Mouse (Mus musculus) CH12.LX (cell line): ENCODE measurements around the gene Aff1. TPM values are rescaled to one million over a fixed set of nuclear protein-coding genes. Genes with fewer than 3 reads are reported as not detected.

Experiments used
- DNase-seq: peaks from one replicate; pipeline ENCODE4 v3.0.0-alpha.2; 2013; ENCODE audit errors: extremely low read depth
- H3K27ac ChIP-seq: 2 replicates; pipeline ENCODE4 v1.5.1; 2012; ENCODE audit warnings: low read depth, mild to moderate bottlenecking, control low read depth, moderate library complexity; ENCODE audit not compliant: insufficient read depth
- H3K27me3 ChIP-seq: replicated peaks from 2 replicates; pipeline ENCODE3; 2012; ENCODE audit warnings: inconsistent platforms
- H3K36me3 ChIP-seq, 2 experiments: replicated peaks in 1 of 2; 2 replicates each; pipeline versions ENCODE3 to v1.6.1; 2012; ENCODE audit warnings: inconsistent platforms in 1 of 2, low read length in 1 of 2, mild to moderate bottlenecking in 1 of 2, mixed read lengths in 1 of 2, moderate library complexity in 1 of 2; ENCODE audit not compliant: control insufficient read depth in 1 of 2, insufficient read depth in 1 of 2
- H3K4me1 ChIP-seq, 2 experiments: 2 replicates each; pipeline ENCODE4 v1.6.1; 2012; ENCODE audit warnings: inconsistent platforms in 1 of 2, moderate library complexity in 1 of 2; ENCODE audit not compliant: insufficient read depth in 2 of 2, control insufficient read depth in 1 of 2
- H3K4me2 ChIP-seq: 2 replicates; pipeline ENCODE4 v1.6.1; 2012; ENCODE audit warnings: low read depth, mild to moderate bottlenecking, control low read depth; ENCODE audit not compliant: poor library complexity, insufficient read depth, severe bottlenecking
- H3K4me3 ChIP-seq, 3 experiments: fragments of 150-350 bp in 1 of 3; sonication (generic) in 1 of 3; replicated peaks in 1 of 3; 2 replicates each; pipeline versions ENCODE3 to v1.5.1; 2011 to 2012; ENCODE audit warnings: low read depth in 2 of 3, low read length in 2 of 3, mild to moderate bottlenecking in 2 of 3, moderate library complexity in 2 of 3, control low read depth in 1 of 3, improper control_type of control experiment in 1 of 3, inconsistent platforms in 1 of 3, mixed read lengths in 1 of 3; ENCODE audit not compliant: poor library complexity in 1 of 3
- H3K79me2 ChIP-seq: replicated peaks from 2 replicates; pipeline ENCODE4 v1.6.1; 2012; ENCODE audit warnings: mild to moderate bottlenecking, moderate library complexity; ENCODE audit not compliant: control insufficient read depth, poor library complexity, insufficient read depth, severe bottlenecking; ENCODE audit errors: extremely low read depth
- H3K9ac ChIP-seq: 2 replicates; pipeline ENCODE4 v1.6.1; 2012; ENCODE audit warnings: low read depth, mild to moderate bottlenecking, control low read depth, moderate library complexity; ENCODE audit not compliant: insufficient read depth
- H3K9me3 ChIP-seq: replicated peaks from 2 replicates; pipeline ENCODE3; 2012; ENCODE audit warnings: low read length, inconsistent platforms, mixed read lengths
- CHD2 ChIP-seq: IDR thresholded peaks from 2 replicates; pipeline ENCODE4 v1.6.1; 2011; ENCODE audit warnings: low read length, improper control_type of control experiment
- ELF1 ChIP-seq: IDR thresholded peaks from 2 replicates; pipeline ENCODE4 v1.6.1; 2014; ENCODE audit warnings: low read depth, mild to moderate bottlenecking, inconsistent platforms, low read length, improper control_type of control experiment
- ETS1 ChIP-seq: conservative IDR thresholded peaks from 2 replicates; pipeline ENCODE4 v1.6.1; 2012; ENCODE audit warnings: low read depth, mild to moderate bottlenecking, inconsistent platforms, low read length, improper control_type of control experiment, moderate library complexity
- GABPA ChIP-seq: IDR thresholded peaks from 2 replicates; pipeline ENCODE4 v1.6.1; 2012; ENCODE audit warnings: low read depth, low read length, improper control_type of control experiment, inconsistent platforms; ENCODE audit not compliant: insufficient replicate concordance
- JUND ChIP-seq: conservative IDR thresholded peaks from 2 replicates; pipeline ENCODE4 v1.6.1; 2011; ENCODE audit warnings: low read depth, low read length, improper control_type of control experiment
- KAT2A ChIP-seq: IDR thresholded peaks from 2 replicates; pipeline ENCODE4 v1.6.1; 2012; ENCODE audit warnings: low read length, improper control_type of control experiment, inconsistent platforms; ENCODE audit not compliant: insufficient replicate concordance
- MAX ChIP-seq: IDR thresholded peaks from 2 replicates; pipeline ENCODE4 v1.6.1; 2011; ENCODE audit warnings: low read length, improper control_type of control experiment
- MYC ChIP-seq: IDR thresholded peaks from 2 replicates; pipeline ENCODE4 v1.6.1; 2011; ENCODE audit warnings: low read depth, mild to moderate bottlenecking, improper control_type of control experiment, low read length
- NELFE ChIP-seq: IDR thresholded peaks from 2 replicates; pipeline ENCODE4 v1.6.1; 2011; ENCODE audit warnings: low read depth, low read length, improper control_type of control experiment
- NRF1 ChIP-seq: IDR thresholded peaks from 2 replicates; pipeline ENCODE4 v1.6.1; 2014; ENCODE audit warnings: low read depth, mild to moderate bottlenecking, inconsistent platforms, low read length, improper control_type of control experiment, moderate library complexity
- POLR2A ChIP-seq: IDR thresholded peaks from 2 replicates; pipeline ENCODE4 v1.6.1; 2011; ENCODE audit warnings: low read depth, mild to moderate bottlenecking, improper control_type of control experiment, low read length
- POLR2AphosphoS2 ChIP-seq: IDR thresholded peaks from 2 replicates; pipeline ENCODE4 v1.6.1; 2011; ENCODE audit warnings: low read depth, low read length, improper control_type of control experiment
- RAD21 ChIP-seq: IDR thresholded peaks from 2 replicates; pipeline ENCODE4 v1.6.1; 2011; ENCODE audit warnings: low read depth, mild to moderate bottlenecking, low read length, improper control_type of control experiment, moderate library complexity
- RCOR1 ChIP-seq: conservative IDR thresholded peaks from 2 replicates; pipeline ENCODE4 v1.6.1; 2012; ENCODE audit warnings: low read depth, mild to moderate bottlenecking, inconsistent platforms, low read length, improper control_type of control experiment
- SIN3A ChIP-seq: IDR thresholded peaks from 2 replicates; pipeline ENCODE4 v1.6.1; 2012; ENCODE audit warnings: low read length, improper control_type of control experiment, inconsistent platforms
- SMC3 ChIP-seq: IDR thresholded peaks from 2 replicates; pipeline ENCODE4 v1.6.1; 2011; ENCODE audit warnings: low read depth, low read length, improper control_type of control experiment
- TBP ChIP-seq: conservative IDR thresholded peaks from 2 replicates; pipeline ENCODE4 v1.6.1; 2011; ENCODE audit warnings: low read depth, low read length, improper control_type of control experiment
- TCF12 ChIP-seq: IDR thresholded peaks from 2 replicates; pipeline ENCODE4 v1.6.1; 2014; ENCODE audit warnings: low read depth, mild to moderate bottlenecking, inconsistent platforms, low read length, improper control_type of control experiment
- USF1 ChIP-seq: IDR thresholded peaks from 2 replicates; pipeline ENCODE4 v1.6.1; 2014; ENCODE audit warnings: low read depth, mild to moderate bottlenecking, inconsistent platforms, low read length, improper control_type of control experiment
- USF2 ChIP-seq: conservative IDR thresholded peaks from 2 replicates; pipeline ENCODE4 v1.6.1; 2011; ENCODE audit warnings: low read depth, low read length, improper control_type of control experiment
- ZC3H11A ChIP-seq: IDR thresholded peaks from 2 replicates; pipeline ENCODE4 v1.6.1; 2012; ENCODE audit warnings: low read depth, mild to moderate bottlenecking, inconsistent platforms, low read length, improper control_type of control experiment
- ZMIZ1 ChIP-seq: IDR thresholded peaks from 2 replicates; pipeline ENCODE4 v1.6.1; 2012; ENCODE audit warnings: low read depth, mild to moderate bottlenecking, inconsistent platforms, low read length, improper control_type of control experiment
- dilution Hi-C: fragments of 300-500 bp; cut with MboI; formaldehyde crosslinking; loops from 2 replicates; pipeline ENCODE4 v1.14.3; 2020; ENCODE audit warnings: low sequenced_read_pairs; ENCODE audit not compliant: extremely low pct_unique_long_range_greater_than_20kb, extremely low pct_ligation_motif_present
- in situ Hi-C: fragments of 300-500 bp; cut with MboI; formaldehyde crosslinking; loops from 3 replicates; pipeline ENCODE4 v1.14.3; 2019; ENCODE audit warnings: low sequenced_read_pairs, low pct_ligation_motif_present, low pct_unique_long_range_greater_than_20kb, mixed read lengths
- polyA plus RNA-seq: library from polyadenylated mRNA; unstranded; fragments of >175 nt; gene quantifications from 2 replicates; pipeline ENCODE4 v1.2.1, GENCODE M21; 2012; ENCODE audit warnings: low read depth; ENCODE audit not compliant: insufficient read length
- total RNA-seq, 2 experiments: library from RNA; depleted of rRNA; stranded (reverse); fragments of 300-350 nt in 1 of 2; fragments of >200 nt in 1 of 2; gene quantifications; 2 replicates each; pipeline ENCODE4 v1.2.3; 2012 to 2014

Gene Aff1
- total and polyA plus RNA-seq, 3 experiments, result 13.2 to 38.9 (median 21.8) TPM

- no peak overlapping the region for H3K27ac ChIP-seq
- H3K4me1 ChIP-seq, result peaks cover 21 to 49% of the 10 kb centered on the region in 2 experiments
- in situ Hi-C loops (loop anchor here (5.0 kb wide), 1 partner anchor 65 kb away; no protein-coding TSS in a partner anchor), dilution Hi-C loops (no loop called here)
- H3K4me2 ChIP-seq, result no peak overlapping the region
- DNase-seq, result no peak
- H3K36me3 ChIP-seq, result peaks cover 30 to 49% of the 10 kb centered on the region in 2 experiments
- TF ChIP-seq SMC3 (no peak), KAT2A (no peak), POLR2A (no peak), RCOR1 (no peak), MYC (no peak), TBP (no peak), MAX (no peak), ZC3H11A (no peak), ELF1 (no peak), POLR2AphosphoS2 (no peak), TCF12 (no peak), USF1 (no peak), CHD2 (no peak), NELFE (no peak), NRF1 (no peak), GABPA (no peak)
- H3K79me2 ChIP-seq, result no peaks in the 10 kb centered on the region
- H3K27me3 ChIP-seq, result no peaks in the 10 kb centered on the region
- H3K4me3 ChIP-seq, result no peak overlapping the region
- no peaks in the 10 kb centered on the region for H3K9me3 ChIP-seq
- no peak overlapping the region for H3K9ac ChIP-seq
These were observed 165.0 kb downstream of the Aff1 start for GRCm38 (mm10) chr5:103857151-103857550.

GRCm38 (mm10) chr5:103860622-103861021 lies 168.4 kb downstream of the Aff1 start:
- H3K9ac ChIP-seq, result no peak overlapping the region
- H3K4me2 ChIP-seq, result no peak overlapping the region
- H3K4me1 ChIP-seq, result peaks cover 4 to 23% of the 10 kb centered on the region in 2 experiments
- DNase-seq, result no peak
- H3K4me3 ChIP-seq, result no peak overlapping the region
- in situ Hi-C loops, result no loop called here
- TF ChIP-seq ETS1, result no peak
- no peak for TF ChIP-seq SIN3A
- no peak for TF ChIP-seq USF2
- no peak for TF ChIP-seq JUND
- TF ChIP-seq RAD21, result no peak
- no peak for TF ChIP-seq SMC3
- TF ChIP-seq ZMIZ1, result no peak
- TF ChIP-seq MAX, result no peak
- no peaks in the 10 kb centered on the region for H3K27me3 ChIP-seq
- H3K79me2 ChIP-seq, result no peaks in the 10 kb centered on the region
- dilution Hi-C loops, result no loop called here
- H3K27ac ChIP-seq, result no peak overlapping the region
- H3K9me3 ChIP-seq, result no peaks in the 10 kb centered on the region
- H3K36me3 ChIP-seq, result peaks cover 35 to 62% of the 10 kb centered on the region in 2 experiments
